Mouse (Mus musculus) lung, embryonic 14.5 days (tissue): Measurements from ENCODE around the gene Fgf12. TPM values are rescaled to one million over a fixed set of nuclear protein-coding genes. Genes with fewer than 3 reads are reported as not detected.
A peak's percentile ranks its signal among the peaks of the same experiment; 100 is the strongest.

Experiments used
- ATAC-seq: fragments of 200-750 bp; cut with Nextera tagmentation; 2 replicates; pipeline ENCODE4 v1.8.0; 2017; ENCODE audit warnings: mild to moderate bottlenecking, moderate TSS enrichment, moderate library complexity; ENCODE audit not compliant: insufficient read depth
- DNase-seq: peaks from one replicate; pipeline ENCODE4 v3.0.0-alpha.2; 2015
- H3K27ac ChIP-seq: fragments of 300-500 bp; sonication (generic); 2 replicates; pipeline ENCODE4 v1.5.1; 2014; ENCODE audit warnings: low read depth, mild to moderate bottlenecking, moderate library complexity
- H3K27me3 ChIP-seq: fragments of 300-500 bp; sonication (generic); 2 replicates; pipeline ENCODE4 v1.6.1; 2014; ENCODE audit warnings: low read length, control low read depth; ENCODE audit not compliant: insufficient read depth
- H3K36me3 ChIP-seq: fragments of 300-500 bp; sonication (generic); 2 replicates; pipeline ENCODE4 v1.6.1; 2014; ENCODE audit warnings: control low read depth; ENCODE audit not compliant: insufficient read depth
- H3K4me1 ChIP-seq: fragments of 300-500 bp; sonication (generic); 2 replicates; pipeline ENCODE4 v1.6.1; 2014; ENCODE audit warnings: antibody characterized with exemption, control low read depth; ENCODE audit not compliant: insufficient read depth
- H3K4me2 ChIP-seq: fragments of 300-500 bp; sonication (generic); 2 replicates; pipeline ENCODE4 v1.6.1; 2014; ENCODE audit warnings: mild to moderate bottlenecking
- H3K4me3 ChIP-seq: fragments of 300-500 bp; sonication (generic); 2 replicates; pipeline ENCODE4 v1.5.1; 2014; ENCODE audit warnings: low read depth, low read length
- H3K9ac ChIP-seq: fragments of 300-500 bp; sonication (generic); 2 replicates; pipeline ENCODE4 v1.6.1; 2014
- H3K9me3 ChIP-seq: fragments of 300-500 bp; sonication (generic); 2 replicates; pipeline ENCODE4 v1.6.1; 2016; ENCODE audit warnings: low read depth, low read length, control low read depth
- CTCF ChIP-seq: IDR thresholded peaks from 2 replicates; pipeline ENCODE4 v1.5.1; 2016; ENCODE audit warnings: antibody characterized with exemption, low read depth
- WGBS: fragments of 180-500 bp; shearing (Covaris S2); extraction: QIAGEN DNeasy Blood & Tissue Kit; methylation state at CpG from one replicate; pipeline ENCODE4 v1.1.7; 2014; 5-methylcytosine and 5-hydroxymethylcytosine counted together
- polyA plus RNA-seq: library from polyadenylated mRNA; unstranded; fragments of >200 nt; fragmentation: Nextera tagmentation; extraction: Ambion mirVana; gene quantifications from 2 replicates; pipeline ENCODE4 v1.2.1, GENCODE M21; 2014

Fgf12 gene
- polyA plus RNA-seq, 1 experiment from 2014 or later, result 1.6 TPM

GRCm38 (mm10) chr16:28254303-28254702 lies 498.6 kb downstream of the Fgf12 start:
- no peak for TF ChIP-seq CTCF
- Histone ChIP-seq H3K9me3 (no peaks in the 10 kb centered on the region), H3K9ac (no peak overlapping the region), H3K36me3 (no peaks in the 10 kb centered on the region), H3K4me1 (no peaks in the 10 kb centered on the region), H3K4me3 (no peak overlapping the region), H3K4me2 (no peak overlapping the region), H3K27ac (no peak overlapping the region), H3K27me3 (no peaks in the 10 kb centered on the region)
- ATAC-seq (no peak), DNase-seq (no peak)
- 74% methylated on average over 4 of the region's 4 CpGs for WGBS

- TF ChIP-seq CTCF, result no peak
- no peak for DNase-seq
- ATAC-seq, result no peak
- Histone ChIP-seq H3K4me1 (no peaks in the 10 kb centered on the region), H3K27me3 (no peaks in the 10 kb centered on the region), H3K27ac (no peak overlapping the region), H3K4me3 (no peak overlapping the region), H3K4me2 (no peak overlapping the region), H3K9ac (no peak overlapping the region), H3K9me3 (no peaks in the 10 kb centered on the region), H3K36me3 (no peaks in the 10 kb centered on the region)
- 65% methylated on average over 3 of the region's 3 CpGs for WGBS
Observed at GRCm38 (mm10) chr16:28251930-28252329, 500.9 kb downstream of the Fgf12 start.

- Histone ChIP-seq H3K9me3 (no peaks in the 10 kb centered on the region), H3K4me2 (no peak overlapping the region), H3K36me3 (no peaks in the 10 kb centered on the region), H3K27ac (no peak overlapping the region), H3K27me3 (no peaks in the 10 kb centered on the region), H3K4me3 (no peak overlapping the region), H3K4me1 (0 out of 2 replicates have a peak, but pooled peaks cover 3% of the 10 kb centered on the region), H3K9ac (no peak overlapping the region)
- no peak for ATAC-seq
- 65% methylated on average over 3 of the region's 3 CpGs for WGBS
- DNase-seq, result no peak
- TF ChIP-seq CTCF, result no peak
Observed at GRCm38 (mm10) chr16:28242867-28243649, 509.8 kb downstream of the Fgf12 start.

- no peak for TF ChIP-seq CTCF
- ATAC-seq (no peak), DNase-seq (no peak)
- no peak overlapping the region for H3K4me2 ChIP-seq
- no peak overlapping the region for H3K9ac ChIP-seq
- 0 out of 2 replicates have a peak, but pooled peaks cover 3% of the 10 kb centered on the region for H3K4me1 ChIP-seq
- no peaks in the 10 kb centered on the region for H3K36me3 ChIP-seq
- no peak overlapping the region for H3K27ac ChIP-seq
- 57% methylated on average over 4 of the region's 4 CpGs for WGBS
- H3K4me3 ChIP-seq, result no peak overlapping the region
- H3K27me3 ChIP-seq, result no peaks in the 10 kb centered on the region
- H3K9me3 ChIP-seq, result no peaks in the 10 kb centered on the region
Observed at GRCm38 (mm10) chr16:28239382-28239781, 513.5 kb downstream of the Fgf12 start.

GRCm38 (mm10) chr16:28238019-28238868 lies 514.6 kb downstream of the Fgf12 start:
- Histone ChIP-seq H3K27me3 (no peaks in the 10 kb centered on the region), H3K4me1 (0 out of 2 replicates have a peak, but pooled peaks cover 3% of the 10 kb centered on the region), H3K36me3 (no peaks in the 10 kb centered on the region), H3K9me3 (no peaks in the 10 kb centered on the region), H3K4me2 (peak overlapping the region; percentile 37), H3K4me3 (no peak overlapping the region), H3K9ac (no peak overlapping the region), H3K27ac (no peak overlapping the region)
- TF ChIP-seq CTCF, result no peak
- ATAC-seq (peak; percentile 93), DNase-seq (peak; percentile 83)
- 41% methylated on average over 13 of the region's 13 CpGs for WGBS

- Histone ChIP-seq H3K9ac (no peak overlapping the region), H3K27me3 (no peaks in the 10 kb centered on the region), H3K27ac (no peak overlapping the region), H3K9me3 (no peaks in the 10 kb centered on the region), H3K36me3 (no peaks in the 10 kb centered on the region), H3K4me1 (no peaks in the 10 kb centered on the region), H3K4me3 (no peak overlapping the region), H3K4me2 (no peak overlapping the region)
- DNase-seq, result no peak
- no peak for ATAC-seq
- no peak for TF ChIP-seq CTCF
- WGBS, result 78% methylated on average over 5 of the region's 5 CpGs
Observed at GRCm38 (mm10) chr16:28215930-28216329, 536.9 kb downstream of the Fgf12 start.

- no peak for TF ChIP-seq CTCF
- WGBS, result 69% methylated on average over 1 of the region's 1 CpGs
- no peak overlapping the region for H3K9ac ChIP-seq
Observed at GRCm38 (mm10) chr16:28212411-28212810, 540.5 kb downstream of the Fgf12 start.

More at GRCm38 (mm10) chr16:28212411-28212810, 540.5 kb downstream of the Fgf12 start:
- Histone ChIP-seq H3K36me3 (no peaks in the 10 kb centered on the region), H3K4me1 (no peaks in the 10 kb centered on the region), H3K27ac (no peak overlapping the region), H3K4me2 (no peak overlapping the region), H3K4me3 (no peak overlapping the region), H3K9me3 (no peaks in the 10 kb centered on the region), H3K27me3 (no peaks in the 10 kb centered on the region)
- no peak for ATAC-seq
- no peak for DNase-seq
